Mouse (Mus musculus) 416B (cell line): ENCODE measurements around the gene Nrxn2.
A peak's percentile ranks its signal among the peaks of the same experiment; 100 is the strongest.

Source experiments
- DNase-seq: peaks from one replicate; pipeline ENCODE4 v3.0.0; 2011; ENCODE audit warnings: low read depth

Nrxn2 gene

DNA sequence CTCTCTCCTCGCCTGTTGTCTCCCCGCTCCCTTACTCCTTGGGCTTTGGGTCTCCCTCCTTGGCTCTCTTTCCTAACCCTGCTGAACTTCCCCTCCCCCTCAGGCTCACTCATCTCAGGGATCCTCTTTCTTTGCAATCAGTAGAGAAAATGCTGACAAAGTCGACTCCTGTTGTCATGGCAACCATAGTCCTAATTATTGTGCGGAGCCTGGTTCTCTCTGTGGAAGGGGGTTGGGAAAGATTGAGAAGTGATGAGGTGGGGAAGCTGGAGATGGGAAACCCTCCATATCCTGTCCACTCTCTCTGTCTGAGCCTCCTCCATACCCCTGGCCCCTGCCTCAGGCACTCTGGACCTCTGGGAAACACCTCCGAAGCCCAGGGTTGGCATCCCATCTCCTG lies 100.1 kb downstream of the Nrxn2 start:
- no peak for DNase-seq

DNA sequence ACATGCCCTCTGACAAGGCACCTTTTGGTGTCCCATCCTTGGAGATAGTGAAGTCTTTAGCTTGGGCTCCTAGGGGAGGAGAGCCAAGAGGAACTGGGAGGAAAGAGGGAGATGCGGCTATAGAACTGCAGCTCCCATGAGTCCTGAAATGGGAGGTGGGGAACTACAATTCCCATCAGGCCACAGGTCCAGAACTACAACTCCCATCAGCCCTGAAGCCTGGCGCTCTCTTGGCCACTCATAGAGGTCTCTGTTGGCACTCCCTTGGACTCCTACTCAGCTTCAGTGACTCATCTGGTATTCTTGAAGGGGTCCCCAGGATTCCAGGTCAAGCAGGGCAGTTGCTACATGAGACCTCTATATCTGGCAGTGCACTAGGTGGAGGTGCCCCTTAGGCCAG lies 101.0 kb downstream of the Nrxn2 start:
- no peak for DNase-seq

GRCm38 (mm10) chr19:6521630-6522029 lies 103.1 kb downstream of the Nrxn2 start:
- DNase-seq = no peak

GRCm38 (mm10) chr19:6522289-6522688 lies 103.8 kb downstream of the Nrxn2 start:
- DNase-seq = no peak

DNA sequence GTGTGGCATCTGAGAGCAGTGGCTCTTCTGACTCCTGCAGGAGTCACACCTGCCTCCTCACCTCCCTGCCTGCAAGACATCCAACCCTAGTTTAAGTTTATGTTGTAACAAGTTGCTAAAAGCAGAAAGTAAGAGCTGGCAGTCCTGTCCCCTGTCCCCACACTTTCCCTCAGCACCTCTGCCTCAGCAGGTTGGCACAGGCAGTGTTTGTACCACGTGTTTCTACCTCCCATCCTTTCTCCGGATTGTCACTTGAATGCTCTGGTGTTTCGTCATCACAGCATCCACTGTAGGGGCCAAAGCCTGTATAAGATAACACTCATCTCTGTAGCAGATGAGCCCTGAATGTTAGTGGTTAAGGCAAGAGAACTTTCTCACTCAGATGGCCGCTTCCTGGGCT lies 106.5 kb downstream of the Nrxn2 start:
- no peak for DNase-seq

DNA sequence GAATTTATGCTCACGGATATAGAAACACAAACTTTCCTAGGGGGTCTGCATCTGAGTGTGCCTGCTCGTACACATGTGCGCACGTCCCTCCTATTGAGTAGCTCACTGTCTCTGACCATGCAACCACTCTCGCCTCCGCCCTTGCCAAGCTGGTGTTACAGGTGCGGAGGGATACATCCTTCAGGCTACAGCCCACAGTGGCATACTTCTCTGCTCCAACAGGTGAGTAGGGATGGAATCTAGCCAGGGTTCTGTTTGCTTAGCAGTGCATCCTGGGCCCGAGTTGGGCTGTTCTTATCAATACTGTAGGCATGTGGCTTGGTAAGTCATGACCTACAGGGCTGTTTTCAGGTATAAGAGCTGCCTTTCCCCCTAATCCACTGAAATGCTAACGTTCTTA lies 107.5 kb downstream of the Nrxn2 start:
- no peak for DNase-seq

DNA sequence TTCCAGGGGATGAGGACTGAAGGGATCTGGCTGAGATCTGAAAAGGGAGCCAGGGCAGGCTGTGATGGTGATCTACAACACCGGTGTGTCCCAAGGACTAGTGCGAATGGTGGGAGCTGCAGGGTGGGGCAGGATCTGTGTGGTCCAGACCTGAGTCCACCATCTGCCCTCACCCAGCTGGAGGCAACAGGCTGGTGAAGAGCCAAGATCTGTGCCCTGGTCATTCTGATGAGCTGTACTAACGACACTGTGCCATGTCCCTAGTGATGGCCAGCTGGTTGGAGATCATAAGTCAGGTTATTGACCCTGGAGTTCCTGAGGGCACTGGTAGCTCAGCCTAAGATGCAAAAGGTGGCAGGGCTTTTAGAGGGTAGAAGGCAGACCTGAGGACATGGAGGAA lies 108.9 kb downstream of the Nrxn2 start:
- no peak for DNase-seq

DNA sequence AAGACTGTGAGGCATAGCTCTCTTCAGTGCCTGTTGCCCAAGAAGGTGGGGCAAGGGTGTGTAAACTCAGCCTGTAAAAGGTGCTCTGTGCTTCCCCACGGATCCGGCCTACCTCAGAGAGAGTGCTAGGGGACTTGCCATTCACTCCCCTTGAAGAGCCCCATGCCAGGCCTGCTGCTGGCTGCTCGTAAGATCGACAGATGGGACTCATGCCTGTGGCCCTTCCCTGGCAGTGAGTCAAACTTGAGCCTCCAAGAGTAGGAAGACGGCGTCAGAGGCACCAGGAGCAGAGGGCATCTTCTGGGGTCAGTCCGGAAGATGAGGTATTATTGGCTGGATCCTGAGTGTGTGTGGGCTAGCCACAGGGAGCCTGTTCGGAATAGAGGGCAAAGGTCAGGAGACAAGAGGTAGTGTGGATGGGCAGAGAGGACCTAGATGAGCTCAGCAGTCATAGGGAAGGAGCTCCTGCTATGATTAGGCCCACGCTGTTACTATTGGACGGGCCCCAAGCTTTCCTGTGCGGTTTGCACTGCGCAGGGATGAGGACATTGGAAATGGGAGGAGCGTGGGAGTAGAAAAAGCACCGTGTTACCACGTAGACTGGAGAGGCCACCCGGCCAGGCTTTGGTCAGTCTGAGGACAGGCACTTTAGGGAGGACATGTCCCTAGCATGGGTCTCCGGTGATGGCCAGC lies 109.5 kb downstream of the Nrxn2 start:
- DNase-seq = no peak

- DNase-seq = peak; percentile 23
Measured at GRCm38 (mm10) chr19:6529265-6529985, 110.9 kb downstream of the Nrxn2 start.

DNA sequence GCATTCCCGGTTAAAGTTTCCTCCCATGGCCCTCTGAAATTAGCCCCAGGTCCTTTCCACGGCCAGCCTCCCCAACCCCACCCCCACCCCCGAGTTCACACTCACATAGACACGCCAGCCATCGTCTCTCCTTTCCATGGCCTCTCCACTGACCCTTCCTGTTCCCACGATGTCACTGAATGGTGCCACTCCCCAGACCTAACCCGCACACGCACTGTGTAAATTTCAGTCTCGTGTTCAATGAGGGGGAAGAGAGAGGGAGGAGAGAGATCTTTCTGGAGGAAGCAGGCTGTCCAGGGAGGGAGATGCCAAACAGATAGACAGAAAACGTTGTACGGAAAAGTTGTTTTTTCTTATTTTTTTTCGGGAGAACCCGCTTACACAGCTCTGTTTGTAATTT lies 111.8 kb downstream of the Nrxn2 start:
- DNase-seq = no peak

- DNase-seq = no peak
Measured at GRCm38 (mm10) chr19:6531011-6531631, 112.6 kb downstream of the Nrxn2 start.

GRCm38 (mm10) chr19:6531832-6532471 lies 113.4 kb downstream of the Nrxn2 start:
- DNase-seq = no peak

- DNase-seq = no peak
Measured at GRCm38 (mm10) chr19:6532656-6533055, 114.1 kb downstream of the Nrxn2 start.

DNA sequence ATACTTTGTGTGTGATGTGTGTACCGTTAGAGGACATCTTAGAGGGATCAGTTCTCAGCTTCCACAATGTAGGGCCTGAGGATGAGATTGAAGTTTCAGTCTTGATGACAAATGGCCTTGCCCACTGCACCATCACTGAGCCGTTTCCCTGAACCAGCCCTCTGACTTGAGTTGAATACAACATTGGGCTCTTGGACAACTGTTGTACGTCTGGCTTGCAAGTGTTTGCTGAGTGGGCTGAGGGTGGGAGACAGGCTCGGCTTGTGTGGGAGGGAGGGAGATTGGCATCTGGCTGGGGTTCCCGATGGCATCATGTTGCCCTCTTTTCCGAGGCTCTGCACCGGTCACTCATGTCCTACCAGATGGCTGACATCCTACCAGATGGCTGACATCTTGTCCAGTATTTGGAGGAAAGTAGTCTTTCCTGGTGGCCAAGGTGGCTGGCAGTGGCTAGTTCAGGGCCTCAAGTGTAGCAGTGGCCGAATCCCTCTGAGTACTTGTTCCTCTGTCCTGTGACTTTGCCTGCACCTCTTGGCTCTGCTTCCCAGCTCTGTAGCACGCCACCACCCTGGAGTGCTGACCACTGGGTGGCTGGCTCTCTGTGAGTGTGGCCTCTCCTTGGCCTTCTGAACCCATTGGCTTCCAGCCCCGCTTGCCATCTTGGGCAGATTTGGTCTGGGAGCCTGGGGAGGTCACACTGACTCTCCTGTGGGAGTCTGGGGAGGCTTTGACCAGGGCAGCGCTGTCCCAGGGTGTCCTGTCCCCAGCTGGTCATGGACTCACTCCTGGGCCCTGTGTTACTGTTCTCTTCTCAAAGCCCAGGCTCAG lies 115.0 kb downstream of the Nrxn2 start:
- no peak for DNase-seq

GRCm38 (mm10) chr19:6534118-6534415 lies 115.5 kb downstream of the Nrxn2 start:
- DNase-seq = no peak

- no peak for DNase-seq
Measured at GRCm38 (mm10) chr19:6536201-6536600, 117.7 kb downstream of the Nrxn2 start.

- DNase-seq = no peak
Measured at GRCm38 (mm10) chr19:6536696-6537095, 118.2 kb downstream of the Nrxn2 start.

GRCm38 (mm10) chr19:6537526-6537925 lies 119.0 kb downstream of the Nrxn2 start:
- no peak for DNase-seq

- no peak for DNase-seq
Measured at GRCm38 (mm10) chr19:6538546-6538945, 120.0 kb downstream of the Nrxn2 start.

DNA sequence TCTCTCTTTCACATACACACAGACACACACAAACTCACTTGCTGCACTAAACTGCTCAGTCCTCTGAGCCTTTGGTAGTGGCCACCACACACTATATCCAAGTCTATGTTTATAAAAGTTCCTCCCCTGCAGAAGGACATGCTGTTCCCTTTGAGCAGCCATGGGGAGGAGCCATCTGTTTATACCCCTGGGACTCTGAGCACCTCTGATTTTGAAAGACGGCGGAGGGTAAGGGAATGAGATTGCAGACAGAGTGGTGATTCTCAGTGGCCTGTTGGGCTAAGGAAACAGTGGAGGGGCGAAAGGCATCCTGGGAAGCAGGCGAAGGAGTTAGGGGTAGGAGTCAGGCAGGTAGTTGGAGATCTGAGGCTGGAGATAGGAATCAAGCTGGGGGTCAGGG lies 121.1 kb downstream of the Nrxn2 start:
- DNase-seq = no peak

- DNase-seq = no peak
Measured at GRCm38 (mm10) chr19:6540191-6540590, 121.7 kb downstream of the Nrxn2 start.

- no peak for DNase-seq
Measured at GRCm38 (mm10) chr19:6541521-6541920, 123.0 kb downstream of the Nrxn2 start.
